Mouse (Mus musculus): Measurements from ENCODE around the gene Limch1. TPM values are rescaled to one million over a fixed set of nuclear protein-coding genes. Genes with fewer than 3 reads are reported as not detected.
A peak's percentile ranks its signal among the peaks of the same experiment; 100 is the strongest.

Gene Limch1
- polyA plus RNA-seq, 1 experiment from 2014 or later: 25.1 TPM

GRCm38 (mm10) chr5:67060519-67060918 is 314.9 kb downstream of the Limch1 start:
- 38% methylated on average over 4 of the region's 4 CpGs for WGBS
- no peak for ATAC-seq (ENCODE audit: extremely low read depth, insufficient number of reproducible peaks, low FRiP score, low TSS enrichment)
- H3K9ac ChIP-seq: no peak overlapping the region

DNA sequence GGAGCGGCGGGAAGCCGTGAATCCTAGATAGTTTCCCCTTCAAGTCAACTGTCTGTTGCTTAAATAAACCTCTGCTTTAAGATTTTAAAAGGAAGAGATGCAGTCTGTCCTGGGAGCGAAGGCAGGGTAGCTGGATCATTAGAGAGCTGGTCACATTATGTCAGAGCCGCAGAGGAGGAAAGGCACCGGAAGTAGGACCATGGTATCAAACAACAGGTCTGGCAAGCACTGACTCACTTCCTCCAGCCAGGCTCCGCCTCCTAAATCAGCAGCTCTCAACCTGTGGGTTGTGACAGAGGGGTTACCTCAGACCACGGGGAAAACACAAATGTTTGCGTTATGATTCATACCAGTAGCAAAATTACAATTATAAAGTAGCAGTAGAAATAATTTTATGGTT is 318.0 kb downstream of the Limch1 start:
- Histone ChIP-seq H3K27me3 (replicated peaks) (no peaks in the 10 kb centered on the region), H3K9ac (no peak overlapping the region), H3K36me3 (no peaks in the 10 kb centered on the region), H3K4me2 (0 out of 2 replicates have a peak overlapping the region, but pooled peaks have one; percentile 4), H3K9me3 (no peaks in the 10 kb centered on the region), H3K27ac (replicated peaks) (no peak overlapping the region), H3K4me1 (0 out of 2 replicates have a peak, but pooled peaks cover 3% of the 10 kb centered on the region), H3K4me3 (no peak overlapping the region)
- ATAC-seq (ENCODE audit: extremely low read depth, insufficient number of reproducible peaks, low FRiP score, low TSS enrichment): no peak
- WGBS: 59% methylated on average over 9 of the region's 9 CpGs

More at GRCm38 (mm10) chr5:67060519-67060918, 314.9 kb downstream of the Limch1 start:
- Histone ChIP-seq H3K9me3 (no peaks in the 10 kb centered on the region), H3K27ac (replicated peaks) (no peak overlapping the region), H3K27me3 (replicated peaks) (no peaks in the 10 kb centered on the region; the same call in 1 of the 2 replicates), H3K4me3 (no peak overlapping the region), H3K4me2 (no peak overlapping the region), H3K36me3 (peaks cover under 1% of the 10 kb centered on the region), H3K4me1 (0 out of 2 replicates have a peak, but pooled peaks cover 3% of the 10 kb centered on the region)

DNA sequence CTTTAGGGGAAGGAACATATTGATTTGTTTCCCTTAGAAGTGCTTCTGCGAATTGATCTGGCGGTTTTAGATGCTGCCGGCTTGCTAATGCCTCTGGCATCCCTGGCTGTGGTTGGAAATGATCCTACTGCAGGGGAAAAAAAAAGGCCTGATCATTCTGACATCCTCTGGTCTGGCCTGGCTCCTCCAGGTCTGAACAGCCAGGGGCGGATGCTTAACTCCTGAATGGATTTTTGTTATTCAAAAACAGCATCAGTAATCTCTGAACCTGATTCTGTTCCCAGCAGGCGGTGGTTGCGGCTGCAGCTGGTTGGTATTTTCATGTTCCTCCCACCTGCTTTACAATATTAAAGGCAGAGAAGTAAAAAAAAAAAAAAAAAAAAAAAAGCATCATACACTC is 337.5 kb downstream of the Limch1 start:
- Histone ChIP-seq H3K27ac (replicated peaks) (no peak overlapping the region), H3K4me1 (no peaks in the 10 kb centered on the region), H3K4me3 (no peak overlapping the region), H3K9ac (no peak overlapping the region), H3K4me2 (no peak overlapping the region), H3K9me3 (peaks cover 10% of the 10 kb centered on the region; the same call in 1 of the 2 replicates), H3K36me3 (no peaks in the 10 kb centered on the region), H3K27me3 (replicated peaks) (peaks cover 77% of the 10 kb centered on the region)
- WGBS: 36% methylated on average over 6 of the region's 6 CpGs
- no peak for ATAC-seq (ENCODE audit: extremely low read depth, insufficient number of reproducible peaks, low FRiP score, low TSS enrichment)

GRCm38 (mm10) chr5:67090856-67091255 is 345.2 kb downstream of the Limch1 start:
- Histone ChIP-seq H3K4me1 (peaks cover 4% of the 10 kb centered on the region; the same call in 1 of the 2 replicates), H3K4me3 (no peak overlapping the region), H3K27me3 (replicated peaks) (peaks cover 89% of the 10 kb centered on the region), H3K4me2 (no peak overlapping the region), H3K27ac (replicated peaks) (no peak overlapping the region), H3K9ac (no peak overlapping the region), H3K36me3 (no peaks in the 10 kb centered on the region), H3K9me3 (no peaks in the 10 kb centered on the region)
- no peak for ATAC-seq (ENCODE audit: extremely low read depth, insufficient number of reproducible peaks, low FRiP score, low TSS enrichment)
- 58% methylated on average over 5 of the region's 5 CpGs for WGBS

- no peak overlapping the region for H3K4me3 ChIP-seq
- no peak overlapping the region for H3K9ac ChIP-seq
- 9% methylated on average over 4 of the region's 4 CpGs for WGBS
- no peaks in the 10 kb centered on the region for H3K9me3 ChIP-seq
- peaks cover 11% of the 10 kb centered on the region for H3K4me1 ChIP-seq
- no peak overlapping the region for H3K4me2 ChIP-seq
- H3K27me3 ChIP-seq (replicated peaks): peaks cover 93% of the 10 kb centered on the region
- no peak overlapping the region for H3K27ac ChIP-seq (replicated peaks)
- no peaks in the 10 kb centered on the region for H3K36me3 ChIP-seq
- ATAC-seq (ENCODE audit: extremely low read depth, insufficient number of reproducible peaks, low FRiP score, low TSS enrichment): no peak
Observed at GRCm38 (mm10) chr5:67091766-67092165, 346.1 kb downstream of the Limch1 start.

- ATAC-seq (ENCODE audit: extremely low read depth, insufficient number of reproducible peaks, low FRiP score, low TSS enrichment): no peak
- peaks cover 11% of the 10 kb centered on the region for H3K4me1 ChIP-seq
- H3K9me3 ChIP-seq: no peaks in the 10 kb centered on the region
- no peak overlapping the region for H3K27ac ChIP-seq (replicated peaks)
- H3K4me2 ChIP-seq: no peak overlapping the region
- peaks cover 96% of the 10 kb centered on the region for H3K27me3 ChIP-seq (replicated peaks)
- no peak overlapping the region for H3K9ac ChIP-seq
- H3K4me3 ChIP-seq: no peak overlapping the region
- H3K36me3 ChIP-seq: no peaks in the 10 kb centered on the region
- 16% methylated on average over 2 of the region's 2 CpGs for WGBS
Observed at GRCm38 (mm10) chr5:67093991-67094390, 348.4 kb downstream of the Limch1 start.

DNA sequence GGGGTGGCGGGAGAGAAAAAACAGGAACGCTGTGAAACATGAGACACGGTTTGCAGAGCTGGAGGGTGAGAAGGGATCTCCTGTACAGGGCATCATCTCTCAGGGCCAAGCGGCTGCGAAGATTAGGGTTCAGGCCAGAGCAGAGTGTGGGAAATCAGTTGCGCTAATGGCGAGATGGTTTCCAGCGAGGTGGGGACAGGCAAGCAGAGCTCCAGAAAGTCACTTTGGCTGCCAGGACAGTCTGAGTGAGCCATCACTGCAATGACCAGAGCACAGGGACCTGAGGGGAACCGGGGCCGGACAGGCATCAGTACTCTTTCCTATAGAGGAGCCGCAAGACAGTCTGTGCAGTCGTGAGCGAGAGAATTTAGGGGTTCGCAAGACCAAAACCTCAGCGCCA is 349.5 kb downstream of the Limch1 start:
- 3% methylated on average over 15 of the region's 15 CpGs for WGBS
- H3K9ac ChIP-seq: no peak overlapping the region
- H3K9me3 ChIP-seq: no peaks in the 10 kb centered on the region
- peaks cover 98% of the 10 kb centered on the region for H3K27me3 ChIP-seq (replicated peaks)
- peaks cover 11% of the 10 kb centered on the region for H3K4me1 ChIP-seq
- H3K4me2 ChIP-seq: 0 out of 2 replicates have a peak overlapping the region, but pooled peaks have one; percentile 18
- ATAC-seq (ENCODE audit: extremely low read depth, insufficient number of reproducible peaks, low FRiP score, low TSS enrichment): no peak
- H3K36me3 ChIP-seq: no peaks in the 10 kb centered on the region
- no peak overlapping the region; the same call in 1 of the 2 replicates for H3K4me3 ChIP-seq
- H3K27ac ChIP-seq (replicated peaks): no peak overlapping the region

GRCm38 (mm10) chr5:67095651-67096377 is 350.2 kb downstream of the Limch1 start:
- Histone ChIP-seq H3K27ac (replicated peaks) (no peak overlapping the region), H3K9me3 (no peaks in the 10 kb centered on the region), H3K36me3 (no peaks in the 10 kb centered on the region), H3K4me2 (peak overlapping the region; percentile 68), H3K4me3 (peak overlapping the region; percentile 47), H3K27me3 (replicated peaks) (peaks cover 98% of the 10 kb centered on the region), H3K4me1 (peaks cover 11% of the 10 kb centered on the region), H3K9ac (peak overlapping the region; percentile 52; the same call in 1 of the 2 replicates)
- ATAC-seq (ENCODE audit: extremely low read depth, insufficient number of reproducible peaks, low FRiP score, low TSS enrichment): no peak
- WGBS: under 1% methylated on average over 47 of the region's 47 CpGs

DNA sequence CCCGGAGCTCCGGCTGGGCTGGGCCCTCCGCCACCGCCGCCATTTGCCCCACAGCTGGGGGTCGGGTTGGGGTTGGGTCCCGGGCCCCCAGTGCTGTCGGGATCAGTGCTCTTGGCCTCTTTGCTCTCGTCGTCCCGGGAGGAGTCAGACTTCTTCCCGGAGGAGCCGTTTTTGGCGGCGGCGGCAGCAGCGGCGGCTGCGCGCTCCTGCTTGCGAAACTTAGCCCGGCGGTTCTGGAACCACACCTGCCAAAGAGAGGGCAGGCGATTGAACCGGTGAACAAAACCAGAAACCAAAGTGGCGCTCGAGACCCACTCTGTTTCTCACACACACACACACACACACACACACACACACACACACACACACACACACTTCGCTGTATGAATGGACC is 350.7 kb downstream of the Limch1 start:
- Histone ChIP-seq H3K27me3 (replicated peaks) (peaks cover 98% of the 10 kb centered on the region), H3K36me3 (no peaks in the 10 kb centered on the region), H3K4me2 (peak overlapping the region; percentile 68), H3K27ac (replicated peaks) (no peak overlapping the region), H3K9ac (peak overlapping the region; percentile 52; the same call in 1 of the 2 replicates), H3K4me3 (peak overlapping the region; percentile 47), H3K4me1 (peaks cover 11% of the 10 kb centered on the region), H3K9me3 (no peaks in the 10 kb centered on the region)
- WGBS: 1% methylated on average over 28 of the region's 28 CpGs
- no peak for ATAC-seq (ENCODE audit: extremely low read depth, insufficient number of reproducible peaks, low FRiP score, low TSS enrichment)

GRCm38 (mm10) chr5:67097106-67098050 is 351.8 kb downstream of the Limch1 start:
- H3K27me3 ChIP-seq (replicated peaks): peaks cover 98% of the 10 kb centered on the region
- peaks cover 11% of the 10 kb centered on the region for H3K4me1 ChIP-seq
- ATAC-seq (ENCODE audit: extremely low read depth, insufficient number of reproducible peaks, low FRiP score, low TSS enrichment): no peak
- no peak overlapping the region for H3K4me2 ChIP-seq
- H3K9me3 ChIP-seq: no peaks in the 10 kb centered on the region
- WGBS: 2% methylated on average over 41 of the region's 41 CpGs
- H3K9ac ChIP-seq: no peak overlapping the region
- no peaks in the 10 kb centered on the region for H3K36me3 ChIP-seq
- no peak overlapping the region for H3K4me3 ChIP-seq
- no peak overlapping the region for H3K27ac ChIP-seq (replicated peaks)

DNA sequence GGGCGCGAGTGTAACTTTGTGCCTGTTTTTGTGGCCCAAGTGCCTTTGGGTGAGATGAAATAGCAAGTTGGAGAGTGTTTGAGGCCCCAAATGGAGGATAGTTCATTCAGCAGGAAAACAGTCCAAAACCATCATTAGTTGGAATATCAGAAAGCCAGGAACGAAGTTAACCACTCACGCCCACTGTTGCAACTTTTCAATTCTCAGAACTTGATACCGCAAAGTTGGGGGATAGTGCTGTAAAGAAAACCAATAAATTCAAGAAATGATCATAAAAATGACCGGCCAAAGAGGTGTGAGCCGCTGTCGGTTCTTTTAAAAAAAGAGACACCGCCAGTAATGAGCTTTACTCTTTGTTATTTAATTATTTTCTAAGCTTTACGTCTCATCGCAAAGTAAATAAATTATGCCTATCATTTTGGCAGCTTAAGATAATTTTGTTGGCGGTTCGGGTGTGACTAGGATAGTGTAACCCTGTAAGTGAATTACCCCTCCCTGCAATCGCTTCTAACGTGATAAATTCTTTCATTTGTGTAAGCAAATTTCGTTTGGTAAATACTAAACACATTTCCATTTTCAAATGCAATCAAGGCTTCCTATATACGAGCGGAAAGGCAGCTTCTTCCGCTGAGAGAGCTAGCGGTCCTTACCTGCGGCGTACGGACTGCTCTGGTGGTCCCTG is 352.6 kb downstream of the Limch1 start:
- no peak for ATAC-seq (ENCODE audit: extremely low read depth, insufficient number of reproducible peaks, low FRiP score, low TSS enrichment)
- Histone ChIP-seq H3K4me1 (peaks cover 11% of the 10 kb centered on the region), H3K9me3 (no peaks in the 10 kb centered on the region), H3K9ac (no peak overlapping the region), H3K36me3 (no peaks in the 10 kb centered on the region), H3K27me3 (replicated peaks) (peaks cover 98% of the 10 kb centered on the region), H3K4me2 (no peak overlapping the region), H3K27ac (replicated peaks) (no peak overlapping the region), H3K4me3 (no peak overlapping the region)
- WGBS: 2% methylated on average over 23 of the region's 23 CpGs

All from heart, embryonic 13.5 days (tissue).